Mouse (Mus musculus): ENCODE measurements around the gene Olfr26. TPM values are rescaled to one million over a fixed set of nuclear protein-coding genes. Genes with fewer than 3 reads are reported as not detected.
"Not testable (repeated sequence)": the region's sequence is repeated elsewhere in the genome, so short reads cannot be mapped to it uniquely, and the experiment has no call there.

Gene Olfr26
- not detected in 2 replicates for polyA plus RNA-seq (2015; fragmentation: Nextera tagmentation; extraction: Ambion mirVana)

DNA sequence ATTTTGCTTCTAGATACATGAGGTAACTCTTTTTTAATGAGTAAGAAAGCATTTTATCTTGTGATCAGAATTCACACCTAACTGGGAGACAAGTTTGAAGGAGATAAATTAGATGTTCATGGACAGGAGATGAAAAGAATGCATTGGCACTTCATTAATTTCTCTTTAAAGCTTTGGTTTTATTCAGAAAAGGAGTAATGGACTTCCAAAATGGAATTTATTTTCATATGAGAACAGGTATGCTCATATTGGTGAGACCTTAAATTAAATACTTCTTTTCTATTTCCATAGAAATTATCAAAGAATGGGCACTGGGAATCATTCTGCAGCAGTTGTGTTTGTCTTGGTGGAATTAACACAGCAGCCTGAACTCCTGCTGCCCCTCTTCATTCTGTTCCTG, at the start of gene Olfr26:
TSS of gene Olfr26 (plus strand) at position 301 of the 400 bp plus-strand sequence.
- H3K4me1 ChIP-seq (ENCODE audit: control insufficient read depth, low read depth, low read length): no peaks in the 10 kb centered on the region
- no peak within 1 kb of the TSS for H3K4me2 ChIP-seq (ENCODE audit: low read depth, low read length)
- H3K9ac ChIP-seq (ENCODE audit: low read depth, low read length): no peak within 1 kb of the TSS
- no peak for ATAC-seq (ENCODE audit: low read depth)
- H3K9me3 ChIP-seq (replicated peaks; ENCODE audit: control insufficient read depth, low read length): no peaks in the 10 kb centered on the region
- no peaks in the 10 kb centered on the region for H3K36me3 ChIP-seq (ENCODE audit: control insufficient read depth, insufficient read depth)
- no peak within 1 kb of the TSS for H3K4me3 ChIP-seq (ENCODE audit: low read depth, low read length)
- H3K27ac ChIP-seq (ENCODE audit: low read length): no peak within 1 kb of the TSS
- H3K27me3 ChIP-seq (ENCODE audit: control insufficient read depth, insufficient read depth, low read depth, low read length): no peaks in the 10 kb centered on the region

GRCm38 (mm10) chr9:38805696-38806095, 49.2 kb upstream of the Olfr26 start:
- H3K27me3 ChIP-seq (ENCODE audit: control insufficient read depth, insufficient read depth, low read depth, low read length): no peaks in the 10 kb centered on the region
- no peaks in the 10 kb centered on the region for H3K9me3 ChIP-seq (replicated peaks; ENCODE audit: control insufficient read depth, low read length)
- ATAC-seq (ENCODE audit: low read depth): no peak
- H3K9ac ChIP-seq (ENCODE audit: low read depth, low read length): no peak overlapping the region
- H3K27ac ChIP-seq (ENCODE audit: low read length): no peak overlapping the region
- H3K36me3 ChIP-seq (ENCODE audit: control insufficient read depth, insufficient read depth): no peaks in the 10 kb centered on the region
- H3K4me1 ChIP-seq (ENCODE audit: control insufficient read depth, low read depth, low read length): no peaks in the 10 kb centered on the region
- H3K4me2 ChIP-seq (ENCODE audit: low read depth, low read length): no peak overlapping the region
- H3K4me3 ChIP-seq (ENCODE audit: low read depth, low read length): no peak overlapping the region

DNA sequence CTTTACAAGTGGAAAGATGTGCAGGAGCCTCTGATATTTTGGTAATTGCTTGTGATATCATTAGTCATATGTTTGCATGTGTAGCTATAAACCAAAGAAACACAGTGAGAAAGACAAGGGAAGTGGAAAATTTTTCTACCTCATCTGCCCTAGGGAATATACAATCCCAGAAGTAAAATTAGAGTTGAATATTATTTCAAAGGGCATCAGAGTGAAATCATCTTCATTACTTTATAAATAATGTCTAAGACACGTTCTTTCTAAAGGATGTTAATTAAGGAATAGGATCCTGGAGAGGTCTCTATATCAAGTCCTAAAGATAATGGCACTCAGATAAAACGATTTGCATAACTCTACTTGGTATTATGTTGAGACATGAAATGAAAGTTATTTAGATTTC, 40.5 kb upstream of the Olfr26 start, which contains the start of gene Olfr922:
TSS of gene Olfr922 (plus strand) at position 301 of the 400 bp plus-strand sequence.
- H3K9ac ChIP-seq (ENCODE audit: low read depth, low read length): no peak within 1 kb of the TSS
- H3K4me1 ChIP-seq (ENCODE audit: control insufficient read depth, low read depth, low read length): no peaks in the 10 kb centered on the region
- H3K4me2 ChIP-seq (ENCODE audit: low read depth, low read length): no peak within 1 kb of the TSS
- H3K4me3 ChIP-seq (ENCODE audit: low read depth, low read length): no peak within 1 kb of the TSS
- no peak for ATAC-seq (ENCODE audit: low read depth)
- H3K27me3 ChIP-seq (ENCODE audit: control insufficient read depth, insufficient read depth, low read depth, low read length): no peaks in the 10 kb centered on the region
- no peak within 1 kb of the TSS for H3K27ac ChIP-seq (ENCODE audit: low read length)
- WGBS (ENCODE audit: insufficient replicate concordance): 40% methylated on average over 2 of the region's 2 CpGs
- H3K9me3 ChIP-seq (replicated peaks; ENCODE audit: control insufficient read depth, low read length): no peaks in the 10 kb centered on the region
- H3K36me3 ChIP-seq (ENCODE audit: control insufficient read depth, insufficient read depth): no peaks in the 10 kb centered on the region

DNA sequence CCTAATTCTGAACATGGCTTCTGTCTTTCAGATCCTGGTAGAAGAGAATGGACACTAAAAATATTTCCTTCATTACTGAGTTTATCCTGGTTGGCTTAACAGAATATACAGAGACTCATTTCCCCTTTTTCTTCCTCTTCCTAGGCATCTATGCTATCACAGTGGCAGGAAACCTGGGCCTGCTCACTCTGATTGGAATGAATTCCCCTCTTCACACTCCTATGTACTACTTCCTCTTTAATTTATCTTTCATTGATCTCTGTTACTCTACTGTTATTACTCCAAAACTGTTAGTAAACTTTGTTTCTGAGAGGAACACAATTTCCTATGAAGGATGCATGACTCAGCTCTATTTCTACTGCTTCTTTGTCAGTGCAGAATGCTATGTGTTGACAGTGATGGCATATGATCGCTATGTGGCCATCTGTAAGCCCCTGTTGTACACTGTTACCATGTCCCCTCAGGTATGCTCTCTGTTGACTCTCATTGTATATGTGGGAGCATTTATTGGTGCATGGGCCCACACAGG, 39.3 kb upstream of the Olfr26 start:
- H3K4me3 ChIP-seq (ENCODE audit: low read depth, low read length): no peak overlapping the region
- no peaks in the 10 kb centered on the region for H3K36me3 ChIP-seq (ENCODE audit: control insufficient read depth, insufficient read depth)
- H3K4me1 ChIP-seq (ENCODE audit: control insufficient read depth, low read depth, low read length): no peaks in the 10 kb centered on the region
- WGBS (ENCODE audit: insufficient replicate concordance): 55% methylated on average over 1 of the region's 1 CpGs
- no peak for ATAC-seq (ENCODE audit: low read depth)
- no peaks in the 10 kb centered on the region for H3K9me3 ChIP-seq (replicated peaks; ENCODE audit: control insufficient read depth, low read length)
- H3K9ac ChIP-seq (ENCODE audit: low read depth, low read length): no peak overlapping the region
- no peaks in the 10 kb centered on the region for H3K27me3 ChIP-seq (ENCODE audit: control insufficient read depth, insufficient read depth, low read depth, low read length)
- H3K4me2 ChIP-seq (ENCODE audit: low read depth, low read length): no peak overlapping the region
- H3K27ac ChIP-seq (ENCODE audit: low read length): no peak overlapping the region

DNA sequence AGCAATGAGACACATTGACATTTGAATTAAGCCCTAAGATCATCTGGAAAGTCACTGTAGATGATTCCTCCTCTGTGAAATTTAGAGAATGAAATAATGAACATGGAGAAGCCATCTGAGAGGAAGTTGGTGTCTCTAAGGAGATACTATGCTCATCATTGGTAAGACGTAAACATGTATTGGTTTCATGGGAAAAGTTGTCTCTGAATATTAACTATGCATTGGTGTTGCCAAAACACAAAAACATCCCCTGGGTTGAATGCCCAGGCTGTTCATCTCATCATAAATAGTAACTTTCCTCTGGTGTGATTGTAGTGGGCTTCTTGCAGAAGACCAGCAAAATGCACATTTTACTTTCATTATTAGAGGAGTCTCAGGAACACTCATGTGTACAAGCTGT, 28.6 kb upstream of the Olfr26 start, which contains the start of gene Olfr923:
TSS of gene Olfr923 (plus strand) at position 301 of the 400 bp plus-strand sequence.
- H3K9me3 ChIP-seq (replicated peaks; ENCODE audit: control insufficient read depth, low read length): no peaks in the 10 kb centered on the region
- no peak for ATAC-seq (ENCODE audit: low read depth)
- H3K4me3 ChIP-seq (ENCODE audit: low read depth, low read length): no peak within 1 kb of the TSS
- H3K36me3 ChIP-seq (ENCODE audit: control insufficient read depth, insufficient read depth): no peaks in the 10 kb centered on the region
- H3K27me3 ChIP-seq (ENCODE audit: control insufficient read depth, insufficient read depth, low read depth, low read length): no peaks in the 10 kb centered on the region
- no peak within 1 kb of the TSS for H3K9ac ChIP-seq (ENCODE audit: low read depth, low read length)
- no peak within 1 kb of the TSS for H3K4me2 ChIP-seq (ENCODE audit: low read depth, low read length)
- 71% methylated on average over 1 of the region's 1 CpGs for WGBS (ENCODE audit: insufficient replicate concordance)
- H3K4me1 ChIP-seq (ENCODE audit: control insufficient read depth, low read depth, low read length): no peaks in the 10 kb centered on the region
- H3K27ac ChIP-seq (ENCODE audit: low read length): no peak within 1 kb of the TSS

DNA sequence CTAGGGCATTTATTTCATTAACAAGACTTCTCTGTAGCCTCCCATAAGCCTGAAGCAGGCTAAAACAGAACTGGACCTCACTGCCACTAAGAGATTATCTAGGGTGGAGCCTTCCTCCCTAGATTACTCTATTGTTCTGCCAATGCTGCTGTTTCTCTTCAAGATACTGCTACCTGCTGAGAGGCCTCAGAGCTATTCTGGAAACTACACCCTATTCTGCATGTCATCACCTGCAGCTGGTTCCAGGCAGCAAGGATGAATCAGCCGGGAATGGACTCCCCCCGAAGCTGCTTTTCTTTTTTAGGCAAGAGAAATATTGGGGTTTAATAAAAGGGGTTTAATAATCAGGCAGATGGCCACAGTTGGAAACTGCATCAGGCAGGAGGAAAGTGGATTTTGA, 21.8 kb upstream of the Olfr26 start:
- Histone ChIP-seq H3K27me3 (ENCODE audit: control insufficient read depth, insufficient read depth, low read depth, low read length) (no peaks in the 10 kb centered on the region), H3K4me2 (ENCODE audit: low read depth, low read length) (no peak overlapping the region), H3K4me3 (ENCODE audit: low read depth, low read length) (no peak overlapping the region), H3K27ac (ENCODE audit: low read length) (no peak overlapping the region), H3K9me3 (replicated peaks; ENCODE audit: control insufficient read depth, low read length) (no peaks in the 10 kb centered on the region), H3K9ac (ENCODE audit: low read depth, low read length) (no peak overlapping the region), H3K4me1 (ENCODE audit: control insufficient read depth, low read depth, low read length) (no peaks in the 10 kb centered on the region), H3K36me3 (ENCODE audit: control insufficient read depth, insufficient read depth) (no peaks in the 10 kb centered on the region)
- 65% methylated on average over 2 of the region's 2 CpGs for WGBS (ENCODE audit: insufficient replicate concordance)
- no peak for ATAC-seq (ENCODE audit: low read depth)

GRCm38 (mm10) chr9:38844149-38844548, 10.7 kb upstream of the Olfr26 start, which contains the start of gene Olfr924:
Gene Olfr924, plus strand, starts transcription at chr9:38844449.
- Histone ChIP-seq H3K4me1 (ENCODE audit: control insufficient read depth, low read depth, low read length) (no peaks in the 10 kb centered on the region), H3K4me2 (ENCODE audit: low read depth, low read length) (no peak within 1 kb of the TSS), H3K27ac (ENCODE audit: low read length) (no peak within 1 kb of the TSS), H3K9me3 (replicated peaks; ENCODE audit: control insufficient read depth, low read length) (no peaks in the 10 kb centered on the region), H3K4me3 (ENCODE audit: low read depth, low read length) (no peak within 1 kb of the TSS), H3K36me3 (ENCODE audit: control insufficient read depth, insufficient read depth) (no peaks in the 10 kb centered on the region), H3K27me3 (ENCODE audit: control insufficient read depth, insufficient read depth, low read depth, low read length) (no peaks in the 10 kb centered on the region), H3K9ac (ENCODE audit: low read depth, low read length) (no peak within 1 kb of the TSS)
- ATAC-seq (ENCODE audit: low read depth): no peak
- 58% methylated on average over 1 of the region's 1 CpGs for WGBS (ENCODE audit: insufficient replicate concordance)

GRCm38 (mm10) chr9:38874880-38875279, 20.0 kb downstream of the Olfr26 start:
- not testable (repeated sequence) for H3K4me3 ChIP-seq (ENCODE audit: low read depth, low read length); ATAC-seq (ENCODE audit: low read depth); H3K9ac ChIP-seq (ENCODE audit: low read depth, low read length); H3K9me3 ChIP-seq (replicated peaks; ENCODE audit: control insufficient read depth, low read length); H3K27ac ChIP-seq (ENCODE audit: low read length); H3K4me2 ChIP-seq (ENCODE audit: low read depth, low read length); H3K36me3 ChIP-seq (ENCODE audit: control insufficient read depth, insufficient read depth); H3K27me3 ChIP-seq (ENCODE audit: control insufficient read depth, insufficient read depth, low read depth, low read length); H3K4me1 ChIP-seq (ENCODE audit: control insufficient read depth, low read depth, low read length)
- 32% methylated on average over 2 of the region's 2 CpGs for WGBS (ENCODE audit: insufficient replicate concordance)

DNA sequence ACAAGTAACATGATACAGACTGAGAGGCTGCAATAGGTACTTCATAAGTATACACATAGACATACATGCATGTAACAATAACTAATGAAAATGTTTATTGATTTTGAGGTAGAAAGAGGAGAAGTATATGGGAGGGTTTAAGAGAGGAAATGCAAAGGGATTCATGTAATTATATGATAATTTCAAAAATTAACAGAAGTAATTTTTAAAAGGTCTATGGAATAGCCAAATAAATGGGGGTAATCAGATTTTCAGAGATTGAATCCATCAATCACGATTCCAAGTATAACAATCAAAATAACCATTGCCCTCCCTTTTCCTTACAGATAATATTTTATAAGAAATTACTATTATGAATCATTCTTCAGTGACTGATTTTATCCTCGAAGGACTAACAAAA, 22.0 kb downstream of the Olfr26 start, which contains the start of gene Olfr926:
TSS of gene Olfr926 (plus strand) at position 301 of the 400 bp plus-strand sequence.
- H3K27me3 ChIP-seq (ENCODE audit: control insufficient read depth, insufficient read depth, low read depth, low read length): no peaks in the 10 kb centered on the region
- H3K9me3 ChIP-seq (replicated peaks; ENCODE audit: control insufficient read depth, low read length): no peaks in the 10 kb centered on the region; the same call in 1 of the 2 replicates
- 55% methylated on average over 2 of the region's 2 CpGs for WGBS (ENCODE audit: insufficient replicate concordance)
- no peak within 1 kb of the TSS for H3K27ac ChIP-seq (ENCODE audit: low read length)
- H3K4me1 ChIP-seq (ENCODE audit: control insufficient read depth, low read depth, low read length): no peaks in the 10 kb centered on the region
- no peaks in the 10 kb centered on the region for H3K36me3 ChIP-seq (ENCODE audit: control insufficient read depth, insufficient read depth)
- ATAC-seq (ENCODE audit: low read depth): no peak
- no peak within 1 kb of the TSS for H3K4me3 ChIP-seq (ENCODE audit: low read depth, low read length)
- no peak within 1 kb of the TSS for H3K9ac ChIP-seq (ENCODE audit: low read depth, low read length)
- no peak within 1 kb of the TSS for H3K4me2 ChIP-seq (ENCODE audit: low read depth, low read length)
